Mouse (Mus musculus): ENCODE measurements around the gene Apbb1.

DNA sequence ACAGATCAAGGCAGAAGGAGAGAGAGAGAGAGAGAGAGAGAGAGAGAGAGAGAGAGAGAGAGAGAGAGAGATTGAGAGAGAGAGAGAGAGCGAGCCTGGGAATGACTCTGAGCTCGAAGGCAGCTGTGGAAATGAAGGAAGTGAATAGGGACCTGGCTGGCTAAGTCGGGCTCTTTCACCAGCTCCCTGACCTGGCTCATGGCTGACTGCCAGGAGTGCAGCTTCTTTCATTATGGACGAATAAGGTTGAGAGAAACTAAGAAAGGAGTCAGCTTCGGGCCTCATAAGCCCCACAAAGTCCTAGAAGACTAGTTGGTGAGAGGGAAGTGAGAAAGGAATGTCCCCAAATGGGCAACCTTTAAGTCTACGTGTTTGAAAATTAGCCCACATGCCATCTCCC lies 61.3 kb downstream of the Apbb1 start:
- TF ChIP-seq EP300 (IDR thresholded peaks at IDR 0.05; ENCODE audit: insufficient read depth, low read depth, low read length) (no peak), CTCF (IDR thresholded peaks at IDR 0.05; ENCODE audit: low read depth, low read length) (no peak)

Data from ES-Bruce4 (cell line).